Mouse (Mus musculus) frontal cortex, adult (tissue): Measurements from ENCODE around the gene Gm12695.

Experiments used
- ATAC-seq: cut with Nextera tagmentation; 2 replicates; pipeline ENCODE4 v1.9.2; 2017; ENCODE audit warnings: mild to moderate bottlenecking, moderate library complexity, mixed read lengths; ENCODE audit not compliant: low TSS enrichment

The Gm12695 gene

DNA sequence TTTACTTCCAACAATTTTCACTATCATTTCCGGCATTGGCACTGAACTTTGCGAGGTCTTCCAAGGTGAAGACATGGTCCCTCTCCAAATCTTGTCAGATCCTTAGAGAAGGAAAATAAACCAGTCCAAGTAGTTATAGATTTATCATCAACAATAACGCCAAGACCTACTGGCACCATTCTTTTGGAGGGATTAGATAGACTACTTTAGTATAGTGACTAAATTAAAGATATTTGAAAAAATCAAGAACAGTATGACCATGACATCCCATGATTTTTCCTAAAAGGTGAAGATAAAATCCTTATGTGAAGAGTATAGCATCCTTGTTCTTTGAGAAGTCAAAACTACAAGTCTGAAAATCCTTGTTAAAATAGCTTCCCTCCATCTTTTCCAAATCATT lies at the start of gene Gm12695:
TSS of gene Gm12695 (minus strand) at position 101 of the 400 bp plus-strand sequence.
- ATAC-seq = no peak

DNA sequence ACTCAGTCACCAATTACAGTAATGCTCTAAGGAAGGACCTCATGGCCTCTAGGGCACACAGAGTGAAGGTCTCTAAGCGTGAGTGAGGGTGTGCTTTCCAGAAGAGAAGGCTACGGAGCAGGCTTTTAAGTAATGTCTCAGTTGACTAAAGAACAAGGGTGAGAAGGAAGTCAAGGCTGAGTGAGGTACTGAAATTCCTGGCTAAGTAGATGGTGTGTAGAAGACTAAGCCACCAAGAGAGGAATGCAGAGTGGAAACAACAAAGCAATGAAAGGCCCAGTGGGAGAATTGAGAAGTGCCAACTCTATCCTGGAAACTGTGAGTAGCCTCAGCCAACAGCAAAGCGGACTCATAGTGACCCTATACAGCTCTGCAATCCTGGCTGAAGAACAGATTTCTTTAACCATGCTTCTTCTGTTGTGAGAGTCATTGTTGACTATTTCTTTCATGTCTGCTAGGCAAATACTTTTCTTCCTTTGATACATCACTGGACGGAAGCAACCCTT lies 40.6 kb upstream of the Gm12695 start:
- ATAC-seq = no peak

DNA sequence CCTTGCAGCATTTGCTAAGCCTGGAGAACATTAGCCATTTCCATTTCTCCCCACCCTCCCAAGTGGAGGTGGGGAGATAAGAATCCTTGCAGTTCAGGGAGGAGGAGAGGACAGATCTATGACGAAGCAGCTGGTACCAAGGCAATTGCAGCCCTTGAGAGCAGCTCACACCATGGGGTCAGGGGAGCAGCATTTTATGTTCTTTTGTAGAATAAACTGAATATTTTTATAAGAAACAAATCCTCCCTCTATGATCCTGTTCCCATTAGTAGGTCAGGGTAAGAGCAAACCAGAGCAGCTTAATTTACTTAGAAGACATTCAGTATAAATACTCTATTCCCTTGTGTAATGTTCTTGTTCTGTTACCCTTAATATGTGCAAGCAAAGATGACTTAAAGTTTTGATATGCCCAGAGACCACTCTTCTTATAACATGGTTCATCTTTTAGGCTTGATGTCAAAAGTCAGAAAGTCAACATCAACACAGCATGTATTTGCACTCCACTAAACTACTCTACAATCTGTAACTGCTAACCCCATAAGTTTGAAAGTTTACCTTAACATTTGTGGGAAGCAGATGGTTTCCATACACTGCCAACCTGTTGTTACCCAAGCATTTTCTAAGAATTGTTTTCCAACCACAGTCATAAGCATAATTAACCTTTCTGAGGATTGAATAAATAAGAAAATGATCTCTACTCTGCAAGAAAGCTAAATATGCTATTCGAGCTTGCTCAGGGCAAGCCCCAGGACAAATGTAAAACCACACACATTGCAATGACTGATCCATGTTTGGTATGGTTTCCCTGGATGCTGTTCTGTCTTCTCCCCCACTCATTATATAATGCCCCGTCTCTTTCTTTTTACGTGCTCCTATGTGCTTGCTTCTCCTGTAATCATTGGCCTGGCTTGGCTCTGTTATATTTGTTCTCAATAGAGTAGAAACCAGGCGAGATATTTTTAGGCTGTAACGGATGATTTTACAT lies 22.1 kb upstream of the Gm12695 start:
- no peak for ATAC-seq

DNA sequence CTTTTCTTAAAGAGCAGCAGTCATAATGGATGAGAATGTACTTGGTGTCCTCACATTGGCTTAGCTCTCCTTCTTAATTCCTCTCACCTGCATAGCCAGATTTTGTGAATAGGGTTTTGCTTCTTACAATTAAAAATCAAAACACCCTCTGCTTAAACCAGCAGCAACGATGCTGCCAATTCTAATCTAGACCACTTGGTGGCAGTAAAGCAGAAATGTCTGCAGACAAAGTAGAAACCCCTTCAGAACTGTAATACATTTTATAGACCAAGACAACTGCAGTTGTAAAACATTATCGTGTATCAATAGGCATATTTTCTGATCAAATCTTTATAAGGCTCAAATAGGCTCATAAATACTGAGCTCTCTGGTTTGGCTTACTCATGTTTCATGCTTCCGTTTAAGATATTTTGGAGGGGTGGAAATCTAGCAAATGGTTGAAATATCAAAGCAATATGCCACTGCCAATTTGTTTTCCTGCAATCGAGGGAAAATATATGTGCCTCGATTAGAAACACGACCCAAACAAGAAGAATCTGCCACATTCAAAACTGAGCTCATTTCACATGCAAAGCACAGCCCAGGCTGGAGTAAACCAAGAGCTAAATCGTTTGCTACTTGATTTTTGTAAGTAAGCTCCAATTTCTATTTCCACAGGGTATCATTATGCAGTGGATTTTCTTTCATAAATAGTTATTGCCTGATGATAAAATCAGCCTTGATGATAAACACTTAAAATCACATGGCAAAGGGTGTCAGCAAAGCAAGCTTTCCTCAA lies 14.6 kb upstream of the Gm12695 start:
- ATAC-seq = peak; percentile 87

DNA sequence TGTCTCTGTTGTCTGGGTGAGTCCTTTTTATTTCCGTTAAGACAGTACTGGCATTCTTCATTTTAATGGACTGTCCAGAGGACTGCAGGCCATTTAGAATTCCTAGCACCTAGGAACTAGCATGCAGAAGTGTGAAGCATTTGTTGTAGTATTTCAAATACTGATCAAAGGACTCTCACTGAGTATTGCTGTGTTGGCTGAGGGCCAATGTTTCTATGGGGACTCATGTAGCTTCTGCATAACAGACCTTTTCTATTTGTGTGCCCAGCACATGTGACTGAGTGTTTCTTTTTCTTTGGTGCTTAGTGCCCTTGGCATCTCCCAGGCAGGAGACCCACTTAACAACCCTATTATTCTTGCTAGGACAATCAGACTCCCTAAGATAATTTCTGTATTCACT lies 12.6 kb upstream of the Gm12695 start:
- no peak for ATAC-seq

DNA sequence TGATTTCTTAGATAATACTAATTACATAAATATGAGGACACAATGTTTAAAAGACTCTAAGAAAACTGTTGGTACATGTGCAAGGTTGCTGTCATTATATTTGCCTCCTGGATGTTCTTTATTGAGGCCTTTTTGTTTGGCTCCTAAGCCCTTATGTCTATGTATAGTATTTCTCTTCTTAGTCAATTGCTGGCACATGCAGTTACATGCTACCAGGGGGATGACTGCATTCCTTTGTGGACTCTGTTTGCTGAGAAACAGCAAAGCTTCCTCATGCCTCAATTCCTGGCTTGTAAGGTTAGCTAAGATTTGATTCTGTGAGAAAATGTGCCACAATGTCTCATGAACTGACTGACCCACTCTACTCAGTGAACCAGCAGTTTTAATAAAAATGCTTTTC lies 6.3 kb upstream of the Gm12695 start:
- ATAC-seq = no peak

DNA sequence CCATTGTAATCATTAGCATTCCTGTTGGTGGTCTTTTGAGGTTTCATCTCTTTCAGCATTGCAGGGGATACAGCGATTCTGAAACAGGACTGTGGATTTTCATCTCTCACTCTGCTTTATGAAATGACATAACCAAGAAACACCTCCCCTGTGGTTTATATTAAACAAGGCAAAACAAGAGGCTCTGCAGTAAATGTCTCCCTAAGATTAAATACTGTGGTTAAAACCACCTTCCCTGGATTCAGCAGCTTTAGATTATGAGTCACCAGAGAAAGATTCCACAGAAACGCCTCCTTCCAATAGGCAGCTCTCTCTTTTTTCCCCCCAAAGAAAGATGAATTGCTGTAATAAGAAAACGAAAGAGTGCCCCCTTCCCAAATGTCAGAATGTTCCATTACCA lies 4.9 kb upstream of the Gm12695 start:
- peak; percentile 87 for ATAC-seq

DNA sequence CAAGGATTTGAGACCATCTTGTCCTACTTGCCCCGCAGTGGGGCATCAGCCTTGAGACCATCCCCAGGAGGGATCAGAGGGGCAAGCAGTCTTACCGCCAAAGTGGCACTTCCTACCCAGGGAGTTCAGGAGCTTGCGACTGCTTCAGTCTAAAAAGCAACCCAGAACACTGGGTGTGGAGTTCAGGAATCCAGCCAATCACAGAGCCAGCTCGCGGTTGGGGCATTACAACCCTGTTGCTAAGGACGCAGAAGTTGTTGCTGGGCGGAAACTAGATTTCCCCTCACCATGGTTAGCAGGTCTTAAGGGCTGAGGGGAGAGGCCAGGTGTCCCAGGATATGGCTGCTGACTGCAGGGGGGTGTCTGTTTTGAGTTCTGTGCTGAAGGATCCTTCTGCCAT lies 1.6 kb upstream of the Gm12695 start:
- ATAC-seq = no peak

DNA sequence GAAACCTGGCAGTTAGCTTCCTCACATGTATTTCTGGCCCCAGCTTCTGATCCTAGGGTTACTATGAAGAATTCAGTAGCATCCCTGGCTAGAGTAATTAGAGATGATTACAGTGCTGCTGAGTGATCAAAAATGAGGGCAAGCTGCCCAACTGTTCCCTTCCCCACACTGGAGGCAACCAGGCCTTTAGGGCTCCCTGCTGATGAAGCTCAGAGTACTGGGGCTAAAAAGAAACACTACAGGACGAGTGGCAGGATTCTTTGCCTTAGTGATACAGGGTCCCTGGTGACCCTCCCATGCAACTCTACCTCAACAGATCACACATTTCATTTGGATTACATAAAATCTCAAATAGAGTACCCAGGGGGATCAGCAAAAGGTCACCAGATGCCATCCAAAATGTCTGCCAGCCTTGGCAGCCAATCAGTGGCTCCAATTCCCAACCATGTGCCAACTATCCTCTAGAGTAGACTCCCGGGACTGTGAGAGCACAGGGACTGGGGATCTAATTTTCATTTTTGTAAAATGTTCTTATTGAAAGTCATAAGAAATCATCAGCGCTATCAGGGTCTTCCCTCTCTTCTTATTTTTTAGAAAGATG lies 11.9 kb downstream of the Gm12695 start:
- ATAC-seq = peak; percentile 23; the same call in 1 of the 2 replicates

DNA sequence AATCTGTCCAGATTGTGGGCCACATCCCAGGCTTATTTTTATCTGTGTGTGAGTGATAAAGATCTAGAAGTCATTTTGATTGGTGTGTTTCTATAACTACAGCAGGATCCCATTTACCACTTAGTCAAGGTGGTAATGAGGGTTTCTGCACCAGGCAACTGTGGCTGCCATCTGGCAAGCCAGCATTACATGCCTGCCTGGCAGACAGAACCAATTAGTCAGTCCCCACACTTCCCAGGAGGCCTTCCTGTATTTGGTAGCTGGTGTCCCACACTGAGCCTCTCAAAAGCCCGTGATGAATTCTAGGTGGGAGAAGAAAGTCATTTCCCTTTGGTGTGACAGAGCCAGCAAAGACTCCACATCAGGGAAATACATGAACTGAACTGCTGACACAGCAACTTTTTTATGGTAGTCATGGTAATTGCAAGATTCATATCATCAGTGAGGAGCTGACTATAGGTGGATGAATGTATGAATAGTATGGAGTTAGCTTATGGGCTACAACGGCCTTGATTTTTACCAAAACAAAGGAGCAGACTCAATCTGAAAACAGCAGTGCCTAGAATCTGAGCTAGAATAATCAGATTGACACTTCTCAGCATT lies 18.5 kb downstream of the Gm12695 start:
- peak; percentile 87 for ATAC-seq

DNA sequence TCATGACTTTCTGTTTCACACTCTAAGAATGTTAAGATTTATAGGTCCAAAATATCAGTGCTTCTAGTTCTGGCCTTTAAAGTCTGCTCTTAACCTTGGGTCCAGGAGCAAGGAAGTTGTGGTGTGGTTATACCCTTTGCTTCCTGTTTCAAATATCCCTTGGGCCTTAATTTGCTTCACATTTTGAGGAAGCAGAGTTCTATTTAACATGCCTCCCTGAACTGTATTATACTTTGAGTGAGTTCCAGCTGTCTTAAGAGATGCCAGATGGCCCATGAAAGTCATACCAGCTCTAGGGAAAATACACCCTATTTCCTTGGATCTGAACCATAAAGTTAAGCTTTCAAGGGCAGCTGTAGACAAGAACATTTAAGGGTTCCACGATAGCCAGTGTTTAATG lies 33.0 kb downstream of the Gm12695 start:
- ATAC-seq = peak; percentile 83

DNA sequence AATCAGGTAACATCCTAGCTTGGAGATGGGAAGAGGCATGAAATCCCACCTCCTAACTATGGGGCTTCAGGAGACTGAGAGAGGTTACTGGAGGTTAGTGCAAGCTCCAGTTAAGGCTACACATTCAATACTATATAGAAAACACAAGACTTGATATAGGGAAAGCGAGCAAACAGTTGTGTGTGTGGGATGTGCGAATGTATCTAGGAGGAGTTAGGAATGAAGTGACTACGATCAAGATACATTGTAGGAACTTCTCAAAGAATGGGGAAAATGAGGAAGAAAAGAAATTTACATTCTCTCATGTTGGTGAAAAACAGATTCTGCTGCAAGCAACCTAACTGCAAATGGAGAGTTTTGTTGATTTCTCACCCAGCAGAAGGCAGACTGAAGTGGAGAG lies 44.5 kb downstream of the Gm12695 start:
- peak; percentile 93 for ATAC-seq

DNA sequence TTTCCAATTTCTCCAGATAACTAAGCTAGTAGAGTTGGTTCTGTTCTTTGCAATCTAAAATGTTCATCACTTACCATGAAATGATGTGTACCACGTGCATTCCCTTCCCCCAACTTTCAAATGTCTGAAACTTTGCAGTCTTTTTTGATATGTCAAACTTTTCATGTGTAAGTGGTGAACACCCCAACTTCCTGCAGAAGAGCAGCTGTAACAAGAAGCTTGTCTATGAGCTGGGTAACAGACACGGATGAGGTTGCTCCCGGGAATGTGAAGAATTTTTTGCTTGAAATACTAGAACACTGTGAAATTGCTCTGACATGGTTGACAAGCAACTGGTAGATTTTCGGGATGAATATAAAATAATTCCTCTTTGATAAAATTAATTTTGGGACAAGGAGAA lies 55.7 kb downstream of the Gm12695 start:
- ATAC-seq = no peak

DNA sequence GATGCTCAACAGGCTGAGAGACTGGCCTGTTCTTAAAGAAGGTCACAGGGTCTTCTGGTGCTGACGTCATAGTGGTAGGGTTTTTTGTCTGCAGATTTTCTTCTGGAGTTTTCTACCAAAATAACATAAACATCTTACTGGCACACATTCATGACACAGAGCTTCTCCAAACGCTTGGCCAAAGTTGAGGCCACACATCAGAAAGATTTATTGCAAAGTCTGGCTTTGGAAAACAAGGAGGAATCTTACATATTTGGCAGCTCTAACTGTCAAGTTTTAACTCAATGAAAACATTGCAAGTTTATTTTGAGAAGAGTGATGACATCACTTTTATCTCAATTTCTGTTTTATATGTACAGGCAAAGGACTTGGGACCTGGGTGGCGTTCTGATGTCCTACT lies 56.8 kb downstream of the Gm12695 start:
- ATAC-seq = no peak

DNA sequence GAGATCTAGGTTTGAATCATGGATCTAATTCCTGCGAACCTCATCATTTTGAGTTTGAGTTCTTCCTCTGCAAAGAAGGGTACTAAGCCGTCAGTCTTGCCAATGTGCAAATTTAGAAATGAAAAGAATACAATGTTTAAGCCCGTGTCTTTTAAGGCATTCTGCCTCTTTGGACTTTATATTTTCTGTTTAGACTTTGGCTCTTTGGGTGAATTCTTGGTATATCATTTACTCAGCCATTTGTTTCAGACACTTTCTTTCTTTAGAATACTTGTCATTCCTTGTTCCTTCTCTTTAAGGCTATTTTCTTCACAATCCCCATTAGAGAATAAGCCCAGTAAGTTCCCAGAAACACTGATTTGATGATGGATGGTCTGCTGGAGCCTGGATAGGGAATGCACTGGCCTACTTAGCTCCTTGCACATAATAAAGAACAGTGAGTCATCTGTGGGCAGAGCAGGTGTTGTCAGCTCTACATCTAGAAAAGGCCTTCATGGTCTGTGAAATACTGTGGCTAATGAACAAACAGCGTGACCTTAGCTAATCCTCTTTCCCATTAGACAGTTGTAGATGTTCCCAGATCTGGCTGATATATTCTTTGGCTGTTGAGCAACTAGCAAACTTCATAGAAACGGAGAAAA lies 59.5 kb downstream of the Gm12695 start:
- ATAC-seq = peak; percentile 95

DNA sequence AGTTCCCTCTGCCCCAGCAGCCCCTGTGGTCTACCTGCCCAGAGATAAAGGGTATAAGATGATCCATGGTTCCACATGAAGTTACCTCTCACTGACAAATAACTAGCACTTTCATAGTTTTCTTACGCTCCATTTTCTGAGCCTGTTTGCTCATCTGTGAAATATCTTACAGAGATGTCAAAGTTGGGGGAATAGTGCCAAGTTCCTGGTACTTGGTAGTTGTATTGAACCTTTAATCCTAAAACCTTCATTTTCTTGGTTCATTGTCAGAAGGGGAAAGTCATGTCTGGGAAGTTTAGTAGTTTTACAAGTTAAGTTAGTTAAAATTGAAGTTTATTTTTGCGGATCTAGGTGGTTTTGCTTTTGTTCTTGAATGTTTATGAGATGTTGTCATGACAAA lies 62.7 kb downstream of the Gm12695 start:
- ATAC-seq = no peak

DNA sequence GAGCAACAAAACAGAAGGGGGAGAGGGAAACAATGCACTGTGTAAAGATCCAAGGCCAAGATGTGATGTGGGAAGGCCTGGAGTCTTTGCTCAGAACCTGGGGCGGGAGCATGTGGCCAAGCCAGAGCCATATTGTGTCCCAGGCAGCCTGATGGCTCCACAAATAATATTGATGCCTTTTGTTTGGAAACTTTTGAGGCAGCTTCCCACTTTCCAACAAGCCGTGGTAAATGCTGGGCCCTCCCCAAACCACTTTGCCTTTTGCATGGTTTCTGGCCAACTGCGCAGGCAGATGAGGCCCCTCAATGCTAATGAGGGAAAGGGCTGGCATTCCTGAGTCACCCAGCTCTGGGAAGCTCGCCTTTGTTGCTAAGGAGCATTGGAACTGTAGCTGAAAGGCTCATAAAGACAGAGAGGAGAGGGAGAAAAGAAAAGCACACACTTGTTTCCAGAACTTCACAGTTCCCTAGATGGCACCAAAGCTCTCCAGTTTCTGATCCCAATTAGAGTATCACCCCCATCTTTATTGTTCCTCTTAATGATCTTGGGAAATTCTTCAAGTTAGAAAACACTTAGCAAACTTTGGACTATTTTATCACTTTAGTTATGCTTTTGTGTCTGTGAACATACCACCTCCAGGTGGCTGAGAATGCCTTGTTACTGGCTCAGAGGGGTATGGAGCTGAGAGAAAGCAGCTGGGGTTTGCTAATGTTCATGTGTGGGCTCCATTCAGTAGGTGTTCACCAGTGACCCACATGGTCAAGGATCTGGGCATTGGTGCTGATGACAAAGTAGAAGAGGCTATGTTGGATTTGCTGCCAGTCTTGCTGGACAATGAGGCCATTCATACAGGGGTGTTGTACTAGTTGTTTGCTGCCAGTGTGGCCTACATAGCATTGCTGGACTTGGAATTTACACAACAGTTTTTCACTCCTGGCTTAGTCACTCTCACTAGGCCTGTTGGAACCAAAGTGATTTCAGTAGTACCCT lies 65.7 kb downstream of the Gm12695 start:
- peak; percentile 90 for ATAC-seq

DNA sequence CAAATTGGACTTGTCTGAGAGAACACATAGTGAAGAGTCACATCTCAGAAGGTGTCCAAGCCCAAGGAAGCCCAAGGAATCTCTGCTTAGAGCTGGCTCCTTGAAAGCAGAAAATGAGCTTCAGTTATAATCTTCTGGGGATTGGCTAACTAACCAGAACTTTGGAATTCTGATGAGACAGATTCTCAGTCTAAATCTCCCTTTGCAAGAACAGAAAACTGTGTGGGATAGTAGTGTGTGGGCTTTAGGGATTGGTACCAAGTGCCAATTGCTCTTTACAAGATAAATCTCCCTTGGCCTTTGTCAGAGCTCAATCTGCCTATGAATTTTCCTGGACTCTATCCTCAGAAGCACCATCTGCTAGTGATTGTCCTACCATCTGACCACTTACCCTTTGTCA lies 66.5 kb downstream of the Gm12695 start:
- peak; percentile 86 for ATAC-seq

DNA sequence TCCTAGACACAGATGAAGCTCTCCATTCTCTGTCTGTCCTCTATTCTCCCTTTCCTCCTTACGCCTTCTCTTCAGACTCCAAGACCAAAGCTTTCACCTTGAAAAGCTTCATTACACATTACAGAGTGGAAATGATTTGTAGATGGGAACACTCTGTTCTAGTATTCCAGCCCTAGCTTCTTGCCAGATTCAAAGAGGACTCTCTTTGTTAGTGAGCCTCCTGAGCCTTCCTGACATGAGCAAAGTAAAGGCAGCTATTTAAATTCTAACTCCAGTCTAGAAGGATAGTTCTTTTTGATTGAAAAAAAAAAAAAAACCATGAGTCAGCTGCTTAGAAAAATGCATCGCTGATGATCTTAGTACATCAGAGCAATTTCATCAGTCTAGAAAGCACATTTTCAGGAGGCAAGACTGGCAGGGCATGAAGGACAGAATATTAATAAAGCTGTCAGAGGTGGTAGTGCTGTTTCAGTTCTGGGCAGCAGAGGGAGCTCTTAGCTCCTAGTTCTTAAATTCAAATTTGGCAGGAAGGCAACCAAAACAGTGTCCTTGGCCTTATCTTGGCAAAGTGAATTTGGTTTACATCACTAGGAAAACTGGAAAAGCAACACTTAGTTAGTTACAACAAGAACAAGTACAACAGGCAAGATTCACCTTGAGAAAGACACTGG lies 79.6 kb downstream of the Gm12695 start:
- peak; percentile 85 for ATAC-seq

DNA sequence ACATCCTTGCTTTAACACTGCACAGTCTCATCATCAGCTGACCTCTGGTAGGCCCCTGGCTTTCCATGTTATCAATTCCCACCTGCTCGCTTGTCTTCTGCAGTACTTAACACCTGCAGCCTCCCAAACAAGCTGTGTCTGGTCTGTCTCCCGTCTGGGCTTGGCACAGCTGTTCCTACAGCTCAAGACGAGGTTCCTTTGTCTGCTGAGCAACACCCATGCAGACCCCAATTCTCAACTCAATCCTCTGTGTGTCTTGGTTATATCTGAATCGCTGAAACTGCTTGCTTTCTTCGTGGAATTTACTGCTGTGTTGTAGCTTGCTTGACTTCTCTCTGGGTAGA lies 86.8 kb downstream of the Gm12695 start:
- ATAC-seq = no peak
